Mouse (Mus musculus) hindbrain, embryonic 14.5 days (tissue): Measurements from ENCODE around the gene Tfr2. TPM values are rescaled to one million over a fixed set of nuclear protein-coding genes. Genes with fewer than 3 reads are reported as not detected.

Experiments
- ATAC-seq: fragments of 200-750 bp; cut with Nextera tagmentation; 2 replicates; pipeline ENCODE4 v1.8.0; 2017; ENCODE audit warnings: moderate number of reproducible peaks, mild to moderate bottlenecking, moderate TSS enrichment, moderate library complexity; ENCODE audit not compliant: low FRiP score
- DNase-seq: peaks from one replicate; pipeline ENCODE4 v3.0.0-alpha.2; 2015; ENCODE audit warnings: low spot score
- H3K27ac ChIP-seq: fragments of 300-500 bp; sonication (generic); 2 replicates; pipeline ENCODE4 v1.5.1; 2014; ENCODE audit warnings: mild to moderate bottlenecking, moderate library complexity
- H3K27me3 ChIP-seq: fragments of 300-500 bp; sonication (generic); 2 replicates; pipeline ENCODE4 v1.6.1; 2014; ENCODE audit warnings: mild to moderate bottlenecking, low read length, mixed read lengths; ENCODE audit not compliant: control insufficient read depth, insufficient read depth
- H3K36me3 ChIP-seq: fragments of 300-500 bp; sonication (generic); replicated peaks from 2 replicates; pipeline ENCODE4 v1.6.1; 2014; ENCODE audit not compliant: control insufficient read depth, insufficient read depth
- H3K4me1 ChIP-seq: fragments of 300-500 bp; sonication (generic); replicated peaks from 2 replicates; pipeline ENCODE4 v1.6.1; 2014; ENCODE audit warnings: antibody characterized with exemption, low read length, mixed read lengths; ENCODE audit not compliant: control insufficient read depth, insufficient read depth
- H3K4me2 ChIP-seq: fragments of 300-500 bp; sonication (generic); replicated peaks from 2 replicates; pipeline ENCODE4 v1.6.1; 2014; ENCODE audit warnings: mild to moderate bottlenecking, moderate library complexity
- H3K4me3 ChIP-seq: fragments of 300-500 bp; sonication (generic); replicated peaks from 2 replicates; pipeline ENCODE4 v1.5.1; 2014; ENCODE audit warnings: mild to moderate bottlenecking, low read length
- H3K9ac ChIP-seq: fragments of 300-500 bp; sonication (generic); 2 replicates; pipeline ENCODE4 v1.6.1; 2014
- H3K9me3 ChIP-seq: fragments of 300-500 bp; sonication (generic); 2 replicates; pipeline ENCODE4 v1.6.1; 2016; ENCODE audit warnings: low read length; ENCODE audit not compliant: control insufficient read depth
- WGBS: fragments of 180-500 bp; shearing (Covaris S2); extraction: QIAGEN DNeasy Blood & Tissue Kit; methylation state at CpG from one replicate; pipeline ENCODE4 v1.1.7; 2014; 5-methylcytosine and 5-hydroxymethylcytosine counted together
- polyA plus RNA-seq: library from polyadenylated mRNA; unstranded; fragments of >200 nt; fragmentation: Nextera tagmentation; extraction: Ambion mirVana; gene quantifications from 2 replicates; pipeline ENCODE4 v1.2.1, GENCODE M21; 2014

Tfr2 gene
- polyA plus RNA-seq, 1 experiment from 2014 or later: 5.3 TPM

DNA sequence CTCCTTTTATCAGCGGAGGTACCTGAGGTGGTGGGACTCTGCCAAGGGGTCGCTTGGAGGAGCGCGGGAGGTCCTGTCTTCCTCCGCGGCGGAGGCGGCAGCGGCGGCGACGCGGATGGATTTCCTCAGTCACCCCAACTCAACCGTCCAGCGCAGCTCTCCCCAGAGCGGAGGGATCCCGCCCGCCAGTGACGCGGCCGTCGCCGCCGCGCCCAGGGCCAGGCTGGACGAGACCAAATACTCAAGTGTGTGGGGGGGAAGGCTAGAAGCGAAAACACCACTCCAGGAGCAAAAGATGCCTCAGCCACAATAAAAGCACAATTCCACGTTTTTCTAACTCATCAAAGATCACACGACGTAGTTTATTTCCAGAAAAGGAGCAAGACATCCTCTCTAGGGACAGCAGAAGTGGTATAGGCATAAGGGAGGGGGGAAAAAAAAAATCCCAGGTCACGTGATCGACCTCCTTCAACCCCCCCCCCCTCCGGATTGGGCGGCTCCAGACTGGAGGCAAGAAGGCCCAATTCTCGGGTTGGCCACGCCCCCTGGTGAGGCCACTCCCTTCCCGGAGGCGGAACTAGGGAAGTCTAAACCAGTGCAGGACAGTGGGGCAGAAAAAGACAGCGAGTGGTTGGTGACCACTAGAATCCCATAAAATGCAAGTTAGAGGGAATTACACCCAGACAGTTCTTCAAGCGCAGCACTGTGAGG lies 36.4 kb upstream of the Tfr2 start, which contains the start of the genes Epo and Gnb2:
Gene Epo (minus strand): TSS at position 126 of the 711 bp plus-strand sequence.
Gene Gnb2 (minus strand): TSS at position 394 of the 711 bp plus-strand sequence.
- H3K4me3 ChIP-seq: peak within 1 kb of the TSS; percentile 61
- H3K4me1 ChIP-seq: peaks cover 9% of the 10 kb centered on the region; the same call in 1 of the 2 replicates
- peak within 1 kb of the TSS; percentile 96 for H3K27ac ChIP-seq
- under 1% methylated on average over 39 of the region's 40 CpGs for WGBS
- peak within 1 kb of the TSS; percentile 87 for H3K9ac ChIP-seq
- peak; percentile 97 for DNase-seq
- peaks cover 21% of the 10 kb centered on the region for H3K36me3 ChIP-seq
- H3K27me3 ChIP-seq: no peaks in the 10 kb centered on the region
- H3K9me3 ChIP-seq: no peaks in the 10 kb centered on the region
- peak; percentile 72 for ATAC-seq
- H3K4me2 ChIP-seq: peak within 1 kb of the TSS; percentile 88

GRCm38 (mm10) chr5:137534762-137535161 lies 34.9 kb upstream of the Tfr2 start:
- Histone ChIP-seq H3K4me2 (no peak overlapping the region), H3K9me3 (no peaks in the 10 kb centered on the region), H3K27ac (no peak overlapping the region), H3K4me1 (peaks cover 6% of the 10 kb centered on the region; the same call in 1 of the 2 replicates), H3K27me3 (no peaks in the 10 kb centered on the region), H3K36me3 (peaks cover 6% of the 10 kb centered on the region), H3K4me3 (no peak overlapping the region), H3K9ac (no peak overlapping the region)
- 94% methylated on average over 3 of the region's 3 CpGs for WGBS
- DNase-seq: no peak
- ATAC-seq: no peak

DNA sequence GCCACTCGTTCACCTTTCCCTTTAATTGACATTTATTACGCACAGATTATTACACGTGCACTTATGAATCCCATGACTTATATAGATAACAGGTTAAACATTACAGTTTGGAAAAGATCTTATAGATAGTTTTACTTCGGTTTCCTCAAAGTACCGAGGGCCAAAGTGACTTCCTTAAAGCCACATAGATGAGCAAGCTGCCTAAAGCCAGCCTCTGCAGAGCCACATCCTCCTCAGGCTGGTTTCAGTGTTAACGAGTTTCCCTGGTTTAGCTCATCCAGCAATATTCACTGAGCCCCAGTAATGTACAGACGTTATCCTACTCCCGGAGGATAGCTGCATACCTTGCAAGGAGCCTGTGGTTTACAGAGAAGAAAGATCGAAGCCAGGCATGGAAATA lies 34.3 kb upstream of the Tfr2 start:
- H3K4me3 ChIP-seq: no peak overlapping the region
- H3K4me1 ChIP-seq: peaks cover under 1% of the 10 kb centered on the region; the same call in 1 of the 2 replicates
- 0 out of 2 replicates have a peak, but pooled peaks cover under 1% of the 10 kb centered on the region for H3K36me3 ChIP-seq
- H3K27ac ChIP-seq: no peak overlapping the region
- no peak overlapping the region for H3K9ac ChIP-seq
- WGBS: 85% methylated on average over 9 of the region's 9 CpGs
- DNase-seq: no peak
- no peaks in the 10 kb centered on the region for H3K27me3 ChIP-seq
- no peaks in the 10 kb centered on the region for H3K9me3 ChIP-seq
- no peak overlapping the region for H3K4me2 ChIP-seq
- no peak for ATAC-seq

GRCm38 (mm10) chr5:137537461-137537860 lies 32.2 kb upstream of the Tfr2 start:
- no peak for DNase-seq
- H3K36me3 ChIP-seq: no peaks in the 10 kb centered on the region
- no peaks in the 10 kb centered on the region for H3K4me1 ChIP-seq
- ATAC-seq: no peak
- H3K9ac ChIP-seq: no peak overlapping the region
- H3K4me2 ChIP-seq: no peak overlapping the region
- H3K9me3 ChIP-seq: no peaks in the 10 kb centered on the region
- no peak overlapping the region for H3K27ac ChIP-seq
- WGBS: 69% methylated on average over 4 of the region's 4 CpGs
- no peak overlapping the region for H3K4me3 ChIP-seq
- H3K27me3 ChIP-seq: no peaks in the 10 kb centered on the region

DNA sequence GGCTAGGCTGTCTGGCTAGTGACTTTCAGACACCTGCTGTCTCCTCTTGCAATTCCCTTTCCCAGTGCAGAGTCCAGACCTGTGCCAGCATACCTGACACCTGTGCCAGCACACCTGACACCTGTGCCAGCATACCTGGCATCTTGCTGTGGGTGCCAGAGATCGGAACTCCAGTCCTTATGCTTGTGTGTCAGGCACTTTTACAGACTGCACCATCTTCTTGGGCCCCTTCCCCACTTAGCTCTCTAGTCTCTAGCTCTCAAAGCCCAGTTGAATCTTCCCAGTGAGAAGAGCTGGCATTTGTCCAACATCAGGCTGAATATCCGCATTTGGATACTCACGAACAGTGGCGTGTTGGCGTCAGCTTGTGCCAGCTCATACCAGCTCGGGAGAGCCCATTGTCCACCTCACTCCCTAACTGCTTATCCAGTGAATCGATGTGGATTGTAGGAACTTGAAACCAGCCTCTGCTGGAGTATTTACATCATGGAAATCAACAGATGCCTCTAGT lies 30.3 kb upstream of the Tfr2 start:
- Histone ChIP-seq H3K36me3 (no peaks in the 10 kb centered on the region), H3K4me3 (no peak overlapping the region), H3K4me2 (no peak overlapping the region), H3K4me1 (no peaks in the 10 kb centered on the region), H3K9ac (no peak overlapping the region), H3K27ac (no peak overlapping the region), H3K27me3 (no peaks in the 10 kb centered on the region), H3K9me3 (no peaks in the 10 kb centered on the region)
- peak; percentile 71 for DNase-seq
- 67% methylated on average over 7 of the region's 7 CpGs for WGBS
- peak; percentile 11; the same call in 1 of the 2 replicates for ATAC-seq

- no peaks in the 10 kb centered on the region for H3K27me3 ChIP-seq
These were observed 28.6 kb upstream of the Tfr2 start for GRCm38 (mm10) chr5:137540991-137541390.

DNA sequence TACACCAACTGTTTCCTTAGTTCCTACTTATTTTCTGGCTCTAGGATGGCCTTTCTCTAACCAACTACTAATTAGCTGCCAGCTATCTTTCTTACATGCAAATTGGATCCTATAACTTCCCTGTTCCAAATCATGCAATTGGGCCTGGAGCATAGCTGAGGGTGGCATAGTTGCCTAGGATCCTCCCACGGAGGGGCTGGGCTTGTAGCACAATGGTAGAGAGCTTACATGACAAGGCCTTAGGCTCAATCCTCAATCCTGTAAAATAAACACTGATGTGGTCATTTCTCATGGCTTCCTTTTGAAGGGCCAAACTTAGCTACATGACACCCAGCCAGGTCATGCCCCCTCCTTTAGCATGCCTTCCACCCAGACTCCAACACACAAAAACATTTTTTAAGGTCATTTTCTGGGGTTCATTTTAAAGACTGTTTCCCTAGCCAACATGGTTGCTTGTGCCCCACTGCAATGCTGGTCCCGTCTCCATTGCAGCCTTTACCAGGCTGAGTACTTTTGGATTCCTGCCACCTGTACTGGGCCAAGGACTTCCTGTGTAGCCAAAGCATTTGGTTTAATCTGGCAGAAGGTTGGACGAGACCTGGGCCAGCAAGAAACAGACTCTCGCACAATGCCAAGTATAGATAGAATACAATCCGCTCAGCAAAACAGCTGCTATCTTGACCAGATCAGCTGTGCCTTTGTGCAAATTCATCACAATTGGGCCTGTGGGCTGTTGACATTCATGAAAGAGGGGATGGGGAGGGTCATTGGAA lies 27.7 kb upstream of the Tfr2 start:
- no peak overlapping the region for H3K4me2 ChIP-seq
- ATAC-seq (no peak), DNase-seq (no peak)
- no peak overlapping the region for H3K27ac ChIP-seq
- no peaks in the 10 kb centered on the region for H3K27me3 ChIP-seq
- no peaks in the 10 kb centered on the region for H3K36me3 ChIP-seq
- H3K9me3 ChIP-seq: no peaks in the 10 kb centered on the region
- H3K4me1 ChIP-seq: no peaks in the 10 kb centered on the region
- 67% methylated on average over 5 of the region's 5 CpGs for WGBS
- H3K4me3 ChIP-seq: no peak overlapping the region
- H3K9ac ChIP-seq: no peak overlapping the region

More at GRCm38 (mm10) chr5:137540991-137541390, 28.6 kb upstream of the Tfr2 start:
- WGBS: 81% methylated on average over 6 of the region's 6 CpGs
- no peak for DNase-seq
- H3K4me3 ChIP-seq: no peak overlapping the region
- no peak overlapping the region for H3K4me2 ChIP-seq
- H3K9me3 ChIP-seq: no peaks in the 10 kb centered on the region
- H3K9ac ChIP-seq: no peak overlapping the region
- H3K27ac ChIP-seq: no peak overlapping the region
- ATAC-seq: no peak
- H3K4me1 ChIP-seq: no peaks in the 10 kb centered on the region
- H3K36me3 ChIP-seq: no peaks in the 10 kb centered on the region

GRCm38 (mm10) chr5:137544926-137545325 lies 24.7 kb upstream of the Tfr2 start:
- Histone ChIP-seq H3K9me3 (no peaks in the 10 kb centered on the region), H3K4me2 (no peak overlapping the region), H3K27ac (no peak overlapping the region), H3K27me3 (no peaks in the 10 kb centered on the region), H3K4me1 (no peaks in the 10 kb centered on the region), H3K4me3 (no peak overlapping the region), H3K9ac (no peak overlapping the region), H3K36me3 (no peaks in the 10 kb centered on the region)
- 73% methylated on average over 6 of the region's 6 CpGs for WGBS
- ATAC-seq: no peak
- no peak for DNase-seq

- WGBS: 75% methylated on average over 4 of the region's 4 CpGs
These were observed 24.0 kb upstream of the Tfr2 start for GRCm38 (mm10) chr5:137545596-137545995.

More at GRCm38 (mm10) chr5:137545596-137545995, 24.0 kb upstream of the Tfr2 start:
- Histone ChIP-seq H3K27ac (no peak overlapping the region), H3K27me3 (no peaks in the 10 kb centered on the region), H3K4me1 (no peaks in the 10 kb centered on the region), H3K4me2 (no peak overlapping the region), H3K9me3 (no peaks in the 10 kb centered on the region), H3K36me3 (no peaks in the 10 kb centered on the region), H3K4me3 (no peak overlapping the region), H3K9ac (no peak overlapping the region)
- DNase-seq (no peak), ATAC-seq (no peak)
